Mouse (Mus musculus): ENCODE data around the gene Ptprd.

DNA sequence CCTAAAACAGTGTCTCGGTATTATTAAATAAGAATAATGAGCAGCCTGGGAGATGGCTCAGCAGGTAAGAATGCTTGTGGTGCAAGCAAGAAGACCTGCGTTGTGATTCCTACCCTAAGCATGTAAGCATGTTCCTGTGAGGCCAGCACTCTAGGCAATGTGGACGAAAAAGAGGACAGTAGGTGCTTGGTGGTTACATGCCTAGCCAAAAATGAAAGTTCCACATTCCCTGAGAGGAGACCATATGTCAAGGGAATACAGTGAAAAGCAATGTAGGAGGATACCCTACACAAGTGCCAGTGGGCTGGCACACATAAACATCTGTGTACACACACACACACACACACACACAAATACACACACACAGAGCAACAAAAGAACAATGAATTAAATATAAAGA lies 2028.7 kb downstream of the Ptprd start:
- TF ChIP-seq CTCF (IDR thresholded peaks at IDR 0.05; ENCODE audit: insufficient read depth, low read depth, low read length) = no peak
- TF ChIP-seq POLR2A (IDR thresholded peaks at IDR 0.05; ENCODE audit: insufficient read depth, low read depth, low read length) = no peak

Measured in olfactory bulb, adult 2 months (tissue).